Mouse (Mus musculus): Measurements from ENCODE around the gene Surf6. TPM values are rescaled to one million over a fixed set of nuclear protein-coding genes. Genes with fewer than 3 reads are reported as not detected.
"Not testable (repeated sequence)": the region's sequence is repeated elsewhere in the genome, so short reads cannot be mapped to it uniquely, and the experiment has no call there.

Surf6 gene
- polyA plus RNA-seq, 1 experiment from 2014 or later: 31.4 TPM

DNA sequence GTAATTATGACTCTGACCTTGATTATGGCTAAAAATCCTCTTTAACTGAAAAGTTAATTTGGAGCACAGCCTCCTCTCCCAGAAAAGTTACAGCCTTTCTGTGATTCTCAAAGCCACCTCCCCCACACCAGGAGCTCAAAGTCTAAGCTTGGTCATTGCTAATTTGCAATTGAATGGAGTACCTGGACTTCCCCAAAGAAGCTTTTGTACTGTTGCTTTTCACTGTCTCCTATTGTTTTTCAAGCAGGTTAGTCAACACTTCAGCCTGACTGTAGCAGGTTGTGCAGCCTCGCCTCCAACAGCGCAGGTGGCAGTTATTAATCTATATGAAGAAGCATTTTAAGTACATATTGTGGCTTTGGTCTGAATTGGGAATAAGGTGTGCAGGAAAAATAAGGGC, 17.1 kb downstream of the Surf6 start:
- H3K9me3 ChIP-seq; ATAC-seq (ENCODE audit: insufficient number of reproducible peaks, insufficient read depth, low FRiP score, low TSS enrichment); H3K4me2 ChIP-seq (replicated peaks); H3K9ac ChIP-seq; H3K27me3 ChIP-seq; H3K4me3 ChIP-seq; H3K4me1 ChIP-seq; H3K27ac ChIP-seq: not testable (repeated sequence)
- H3K36me3 ChIP-seq: peaks cover 21% of the 10 kb centered on the region
- WGBS: 79% methylated on average over 2 of the region's 2 CpGs

GRCm38 (mm10) chr2:26878571-26878970, 24.1 kb downstream of the Surf6 start:
- H3K9ac ChIP-seq: no peak overlapping the region
- H3K9me3 ChIP-seq: no peaks in the 10 kb centered on the region; the same call in 1 of the 2 replicates
- no peak overlapping the region for H3K4me2 ChIP-seq (replicated peaks)
- no peak overlapping the region for H3K4me3 ChIP-seq
- H3K4me1 ChIP-seq: no peaks in the 10 kb centered on the region
- H3K36me3 ChIP-seq: no peaks in the 10 kb centered on the region
- H3K27me3 ChIP-seq: no peaks in the 10 kb centered on the region
- H3K27ac ChIP-seq: no peak overlapping the region
- no peak for ATAC-seq (ENCODE audit: insufficient number of reproducible peaks, insufficient read depth, low FRiP score, low TSS enrichment)

DNA sequence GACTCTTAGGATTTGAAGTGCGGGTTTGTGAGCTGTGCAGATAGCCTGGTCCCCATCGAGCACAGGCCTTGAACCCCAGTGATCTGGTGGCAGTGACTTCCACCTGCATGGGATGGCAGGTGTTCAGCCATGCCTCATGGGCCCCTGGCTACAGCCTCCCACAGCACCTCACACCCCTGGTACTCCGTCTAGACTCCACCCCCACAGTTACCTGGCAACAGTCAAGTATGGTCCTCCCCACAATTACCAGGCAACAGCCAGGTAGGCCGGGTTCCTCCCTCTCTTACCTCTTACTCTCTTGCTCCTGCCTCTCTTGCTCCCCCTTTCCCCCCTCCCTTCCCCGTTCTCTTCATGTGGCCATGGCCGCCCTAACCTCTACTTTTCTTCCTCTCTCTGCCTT, 32.0 kb downstream of the Surf6 start:
- WGBS: 63% methylated on average over 6 of the region's 6 CpGs
- Histone ChIP-seq H3K4me1 (no peaks in the 10 kb centered on the region), H3K9ac (no peak overlapping the region), H3K36me3 (no peaks in the 10 kb centered on the region), H3K27me3 (no peaks in the 10 kb centered on the region), H3K4me3 (no peak overlapping the region), H3K4me2 (replicated peaks) (no peak overlapping the region), H3K9me3 (no peaks in the 10 kb centered on the region), H3K27ac (no peak overlapping the region)
- no peak for ATAC-seq (ENCODE audit: insufficient number of reproducible peaks, insufficient read depth, low FRiP score, low TSS enrichment)

DNA sequence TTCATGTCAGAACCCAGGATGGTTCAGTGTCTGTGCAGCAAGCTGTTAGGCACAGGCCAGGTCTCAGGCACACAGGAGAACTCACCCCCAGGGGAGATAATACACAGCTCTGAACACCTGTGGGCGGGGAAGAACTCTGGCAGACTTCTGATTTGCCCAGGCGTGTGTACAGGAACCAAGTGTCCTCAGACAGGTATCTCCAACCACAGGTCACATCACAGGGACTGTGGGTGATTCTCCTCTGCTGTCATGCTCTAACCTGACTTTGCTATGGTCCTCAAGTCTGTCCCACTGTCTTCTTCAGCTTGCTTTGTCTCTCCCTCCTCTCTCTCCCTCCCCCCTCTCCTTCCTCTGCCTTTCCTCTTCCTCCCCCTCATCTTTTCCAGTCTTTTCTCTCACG, 37.8 kb downstream of the Surf6 start, which contains the start of gene Abo:
Gene Abo (minus strand): TSS at position 101 of the 400 bp plus-strand sequence.
- no peak for ATAC-seq (ENCODE audit: insufficient number of reproducible peaks, insufficient read depth, low FRiP score, low TSS enrichment)
- H3K4me3 ChIP-seq: no peak within 1 kb of the TSS
- H3K27ac ChIP-seq: no peak within 1 kb of the TSS
- H3K9ac ChIP-seq: no peak within 1 kb of the TSS
- no peak within 1 kb of the TSS for H3K4me2 ChIP-seq (replicated peaks)
- H3K27me3 ChIP-seq: no peaks in the 10 kb centered on the region
- no peaks in the 10 kb centered on the region for H3K36me3 ChIP-seq
- H3K4me1 ChIP-seq: no peaks in the 10 kb centered on the region
- WGBS: 60% methylated on average over 3 of the region's 3 CpGs
- no peaks in the 10 kb centered on the region for H3K9me3 ChIP-seq

- ATAC-seq (ENCODE audit: insufficient number of reproducible peaks, insufficient read depth, low FRiP score, low TSS enrichment): no peak
- H3K9me3 ChIP-seq: no peaks in the 10 kb centered on the region
Measured at GRCm38 (mm10) chr2:26862856-26863255, 39.8 kb downstream of the Surf6 start.

GRCm38 (mm10) chr2:26847706-26848105, 55.0 kb downstream of the Surf6 start:
- no peaks in the 10 kb centered on the region for H3K4me1 ChIP-seq
- H3K27me3 ChIP-seq: no peaks in the 10 kb centered on the region
- H3K9ac ChIP-seq: no peak overlapping the region
- H3K36me3 ChIP-seq: no peaks in the 10 kb centered on the region
- ATAC-seq (ENCODE audit: insufficient number of reproducible peaks, insufficient read depth, low FRiP score, low TSS enrichment): no peak
- no peak overlapping the region for H3K4me3 ChIP-seq
- H3K4me2 ChIP-seq (replicated peaks): no peak overlapping the region
- 0 out of 2 replicates have a peak, but pooled peaks cover 1% of the 10 kb centered on the region for H3K9me3 ChIP-seq
- WGBS: 66% methylated on average over 2 of the region's 2 CpGs
- no peak overlapping the region for H3K27ac ChIP-seq

More at GRCm38 (mm10) chr2:26862856-26863255, 39.8 kb downstream of the Surf6 start:
- H3K27ac ChIP-seq: no peak overlapping the region
- no peaks in the 10 kb centered on the region for H3K4me1 ChIP-seq
- H3K36me3 ChIP-seq: no peaks in the 10 kb centered on the region
- no peak overlapping the region for H3K9ac ChIP-seq
- no peak overlapping the region for H3K4me2 ChIP-seq (replicated peaks)
- 74% methylated on average over 3 of the region's 3 CpGs for WGBS
- no peaks in the 10 kb centered on the region for H3K27me3 ChIP-seq
- H3K4me3 ChIP-seq: no peak overlapping the region

Other genes with a start within 250 kb of the Surf6 start
- gene Lcn4, start 231.6 kb downstream of the Surf6 start, polyA plus RNA-seq (2016; fragmentation: Nextera tagmentation; extraction: Ambion mirVana): not detected in 2 replicates
- gene Abo, start 37.9 kb downstream of the Surf6 start, polyA plus RNA-seq (2016; fragmentation: Nextera tagmentation; extraction: Ambion mirVana): not detected in 2 replicates
- 72.1 and 74.2 TPM in 2 replicates for gene Med22, start 7.8 kb upstream of the Surf6 start, polyA plus RNA-seq (2016; fragmentation: Nextera tagmentation; extraction: Ambion mirVana)
- gene Rpl7a, start 7.9 kb upstream of the Surf6 start, polyA plus RNA-seq (2016; fragmentation: Nextera tagmentation; extraction: Ambion mirVana): 565 and 574 TPM in 2 replicates
- gene Surf2, start 13.5 kb upstream of the Surf6 start, polyA plus RNA-seq (2016; fragmentation: Nextera tagmentation; extraction: Ambion mirVana): 43.8 and 44.1 TPM in 2 replicates
- gene Surf1, start 13.7 kb upstream of the Surf6 start, polyA plus RNA-seq (2016; fragmentation: Nextera tagmentation; extraction: Ambion mirVana): 54.2 and 56.8 TPM in 2 replicates
- gene Surf4, start 31.0 kb upstream of the Surf6 start, polyA plus RNA-seq (2016; fragmentation: Nextera tagmentation; extraction: Ambion mirVana): 185 and 187 TPM in 2 replicates
- 0.22 TPM in 1 of 2 replicates, not detected in the other for gene Stkld1, start 31.2 kb upstream of the Surf6 start, polyA plus RNA-seq (2016; fragmentation: Nextera tagmentation; extraction: Ambion mirVana)
- gene Rexo4, start 61.5 kb upstream of the Surf6 start, polyA plus RNA-seq (2016; fragmentation: Nextera tagmentation; extraction: Ambion mirVana): 51.4 and 53.5 TPM in 2 replicates
- not detected in 2 replicates for gene Adamts13, start 70.5 kb upstream of the Surf6 start, polyA plus RNA-seq (2016; fragmentation: Nextera tagmentation; extraction: Ambion mirVana)
- gene Cacfd1, start 107.0 kb upstream of the Surf6 start, polyA plus RNA-seq (2016; fragmentation: Nextera tagmentation; extraction: Ambion mirVana): 94.1 and 96.9 TPM in 2 replicates
- gene Slc2a6, start 125.1 kb upstream of the Surf6 start, polyA plus RNA-seq (2016; fragmentation: Nextera tagmentation; extraction: Ambion mirVana): 1.0 and 1.9 TPM in 2 replicates
- 8.7 and 12.1 TPM in 2 replicates for gene Mymk, start 169.3 kb upstream of the Surf6 start, polyA plus RNA-seq (2016; fragmentation: Nextera tagmentation; extraction: Ambion mirVana)
- gene Adamtsl2, start 176.5 kb upstream of the Surf6 start, polyA plus RNA-seq (2016; fragmentation: Nextera tagmentation; extraction: Ambion mirVana): 4.4 and 6.9 TPM in 2 replicates
- gene Fam163b, start 239.6 kb upstream of the Surf6 start, polyA plus RNA-seq (2016; fragmentation: Nextera tagmentation; extraction: Ambion mirVana): 0.24 and 0.29 TPM in 2 replicates

Measured in embryonic facial prominence, embryonic 12.5 days (tissue).